Mouse (Mus musculus) induced T-regulatory cell, adult 2 months (primary cell): ENCODE data around the gene Ngrn.

ENCODE experiments used
- DNase-seq: peaks from one replicate; pipeline ENCODE4 v3.0.0-alpha.2; 2012; ENCODE audit warnings: low read depth

Ngrn gene

GRCm38 (mm10) chr7:80261372-80261990 lies 466 bp downstream of the Ngrn start:
- no peak for DNase-seq

DNA sequence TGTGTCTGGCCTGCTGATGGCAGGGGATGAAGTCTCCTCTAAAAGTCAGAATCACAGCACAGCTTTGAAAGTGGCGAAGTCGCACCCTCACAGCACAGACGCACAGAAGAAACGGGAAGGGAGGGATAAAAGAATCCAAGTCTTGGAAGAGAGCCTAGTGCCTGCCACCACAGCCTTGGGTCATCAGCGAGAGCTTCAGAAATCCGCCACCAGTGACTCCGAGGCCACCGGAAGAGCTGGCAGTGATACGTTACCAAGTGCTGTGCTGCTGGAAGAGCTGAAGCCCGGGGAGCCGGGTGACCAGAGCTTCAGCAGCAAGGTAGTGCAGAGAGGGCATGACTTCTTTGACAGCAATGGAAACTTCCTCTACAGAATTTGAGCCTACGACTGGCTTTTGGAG lies 3.6 kb downstream of the Ngrn start:
- no peak for DNase-seq

DNA sequence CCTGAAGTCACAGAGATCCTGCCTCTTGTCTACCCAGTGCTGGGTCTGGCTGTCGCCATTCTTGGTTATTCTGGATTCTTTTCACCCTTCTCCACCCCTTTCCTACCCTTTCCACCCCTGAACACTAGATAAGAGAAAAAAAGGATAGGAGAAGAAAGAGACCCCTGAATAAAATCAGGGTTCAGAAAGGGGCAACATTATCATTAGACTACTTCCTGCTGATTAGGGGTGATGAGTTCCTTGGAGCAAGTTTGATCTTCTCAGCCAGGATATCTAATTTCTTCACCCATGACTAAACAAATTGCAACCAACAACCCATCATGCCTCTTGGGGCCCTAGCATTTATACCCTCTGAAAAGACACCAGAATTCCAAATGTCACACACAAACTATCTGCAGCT lies 6.7 kb downstream of the Ngrn start:
- no peak for DNase-seq

- DNase-seq: peak; percentile 99
Observed at GRCm38 (mm10) chr7:80268897-80269750, 8.1 kb downstream of the Ngrn start, which contains the start of gene Vps33b. Gene Vps33b, plus strand, starts transcription at chr7:80269649.

DNA sequence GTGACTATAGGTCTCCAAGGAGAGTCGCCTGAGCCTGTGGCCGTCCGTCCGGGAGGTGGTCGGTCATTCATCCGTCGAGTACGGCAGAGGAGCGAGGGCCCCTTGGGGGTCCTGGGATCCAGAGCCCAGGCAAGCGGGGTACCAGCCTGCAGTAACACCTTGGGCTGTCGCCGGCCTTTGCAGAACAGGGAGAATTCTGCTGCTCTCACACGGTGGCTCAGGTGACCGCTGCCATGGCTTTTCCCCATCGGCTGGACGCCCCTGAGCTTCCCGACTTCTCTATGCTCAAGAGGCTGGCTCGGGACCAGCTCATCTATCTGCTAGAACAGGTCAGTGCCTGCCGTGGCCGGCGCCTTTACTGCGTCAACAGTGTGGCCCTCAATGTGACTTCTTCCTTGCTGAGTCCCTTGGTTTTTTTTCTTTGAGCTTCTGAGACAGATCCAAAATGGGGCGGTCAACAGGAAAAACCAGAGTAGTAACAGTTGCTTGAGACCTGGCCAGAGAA lies 8.8 kb downstream of the Ngrn start:
- DNase-seq: no peak

GRCm38 (mm10) chr7:80273456-80273855 lies 12.4 kb downstream of the Ngrn start:
- no peak for DNase-seq

DNA sequence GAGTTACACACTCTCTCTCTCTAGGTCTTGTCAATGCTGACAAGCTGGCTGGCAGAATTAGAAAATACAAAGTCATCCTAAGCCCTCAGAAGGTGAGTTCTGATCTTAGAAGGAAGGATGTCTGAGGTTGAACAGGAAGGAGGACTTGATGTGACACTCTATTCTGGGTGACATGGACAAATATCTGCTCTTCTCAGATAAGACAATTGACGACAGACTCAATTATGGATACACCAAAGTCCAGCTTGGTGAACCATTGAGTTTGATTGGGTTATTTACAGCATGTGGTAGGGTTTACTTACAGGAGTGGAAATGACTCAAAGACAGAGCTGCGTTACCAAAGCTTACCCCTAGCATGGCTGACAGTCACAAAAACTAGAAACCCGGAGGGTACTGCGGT lies 15.4 kb downstream of the Ngrn start:
- no peak for DNase-seq

- DNase-seq: no peak
Observed at GRCm38 (mm10) chr7:80280032-80280431, 19.0 kb downstream of the Ngrn start.

GRCm38 (mm10) chr7:80280998-80281397 lies 20.0 kb downstream of the Ngrn start:
- no peak for DNase-seq

DNA sequence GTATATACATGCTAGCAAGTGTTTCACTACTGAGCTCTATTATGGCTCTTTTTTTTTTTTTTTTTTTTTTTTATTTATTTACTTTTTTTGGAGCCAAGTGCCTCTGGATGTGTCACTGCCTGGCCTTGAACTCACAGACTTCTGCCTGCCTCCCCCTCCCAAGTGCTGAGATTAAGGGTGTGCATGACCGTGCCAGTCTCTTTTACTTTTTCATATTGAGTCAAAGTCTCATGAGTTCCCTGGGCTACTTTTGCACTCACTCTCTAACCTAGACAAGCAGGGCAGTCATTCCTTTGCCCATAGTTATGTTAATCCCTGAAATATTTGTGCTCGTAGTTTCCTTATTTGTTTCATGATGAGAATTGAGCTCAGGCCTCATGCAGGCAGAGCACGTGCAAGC lies 20.6 kb downstream of the Ngrn start:
- no peak for DNase-seq

- DNase-seq: no peak
Observed at GRCm38 (mm10) chr7:80283226-80283918, 22.4 kb downstream of the Ngrn start.

GRCm38 (mm10) chr7:80284391-80284790 lies 23.4 kb downstream of the Ngrn start:
- no peak for DNase-seq

DNA sequence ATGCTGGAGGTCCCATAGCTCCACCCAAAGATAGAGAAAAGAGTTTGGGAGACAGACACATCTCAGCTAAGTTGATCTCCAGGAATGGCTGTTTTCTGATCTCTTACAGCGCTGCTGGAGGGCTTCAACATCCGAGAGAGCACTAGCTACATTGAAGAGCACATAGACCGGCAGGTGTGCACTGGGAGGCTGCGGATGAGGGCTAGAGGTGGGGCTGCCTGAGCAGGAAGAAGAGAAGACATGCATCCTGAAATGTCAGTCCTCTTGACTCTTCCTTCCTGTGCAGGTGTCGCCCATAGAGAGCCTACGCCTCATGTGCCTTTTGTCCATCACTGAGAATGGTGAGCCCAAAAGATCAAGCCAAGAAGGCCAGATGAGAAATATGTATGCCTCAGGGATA lies 24.7 kb downstream of the Ngrn start:
- no peak for DNase-seq

DNA sequence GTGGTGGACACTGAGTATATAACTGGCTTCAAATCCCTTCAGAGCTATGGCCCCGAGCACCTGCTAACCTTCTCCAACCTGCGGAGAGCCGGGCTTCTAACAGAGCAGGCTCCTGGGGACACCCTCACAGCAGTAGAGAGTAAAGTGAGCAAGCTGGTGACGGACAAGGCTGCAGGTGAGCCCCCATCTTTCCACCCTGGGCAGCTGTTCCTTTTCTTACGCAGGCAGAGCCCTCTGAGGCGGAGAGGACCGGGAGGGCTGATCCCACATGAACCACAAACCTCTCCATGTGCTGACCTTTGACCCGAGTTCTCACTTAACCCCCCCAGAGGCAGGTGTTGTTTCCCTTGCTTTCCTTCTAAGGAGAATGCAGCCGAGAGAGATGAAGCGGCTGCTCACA lies 26.7 kb downstream of the Ngrn start:
- no peak for DNase-seq

GRCm38 (mm10) chr7:80294062-80294763 lies 33.2 kb downstream of the Ngrn start, which contains the start of gene Prc1:
Gene Prc1, plus strand, starts transcription at chr7:80294450.
- peak; percentile 99 for DNase-seq

DNA sequence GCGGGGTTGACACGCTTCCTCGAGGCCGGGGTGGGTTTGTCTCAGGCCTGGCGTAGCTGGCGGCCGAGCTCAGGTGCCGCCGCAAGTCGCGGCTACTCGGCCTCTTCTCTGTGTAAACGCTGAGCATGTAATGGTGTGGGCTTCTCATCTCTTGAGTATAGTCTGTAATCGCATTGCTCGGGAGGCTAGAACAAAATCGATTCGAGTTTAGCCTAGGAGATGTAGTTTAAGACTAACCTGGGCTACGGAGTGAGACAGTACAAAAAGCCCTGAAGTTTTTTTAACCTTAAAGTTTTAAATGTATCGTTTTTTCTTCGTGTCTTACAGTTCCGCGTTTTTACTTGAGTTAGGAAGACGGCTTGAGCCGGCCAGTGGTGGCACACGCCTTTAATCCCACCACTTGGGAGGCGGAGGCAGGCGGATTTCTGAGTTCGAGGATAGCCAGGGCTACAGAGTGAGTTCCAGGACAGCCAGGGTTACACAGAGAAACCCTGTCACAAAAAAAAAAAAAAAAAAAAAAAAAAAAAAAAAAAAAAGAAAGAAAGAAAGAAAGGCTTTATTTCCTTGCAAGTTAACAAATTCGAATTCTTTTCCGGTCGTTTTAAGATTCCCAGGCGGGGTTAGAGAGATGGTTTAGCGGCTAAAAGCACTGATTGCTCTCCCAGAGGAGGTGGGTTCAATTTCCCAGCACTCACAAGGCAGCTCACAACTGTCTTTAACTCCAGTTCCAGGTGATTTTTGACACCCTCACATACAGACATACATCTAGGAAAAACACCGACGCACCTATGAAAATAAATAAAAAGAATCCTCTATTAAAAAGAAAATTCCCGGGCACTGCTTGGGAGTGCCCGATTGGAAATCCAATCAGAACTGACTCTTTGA lies 34.0 kb downstream of the Ngrn start:
- DNase-seq: no peak

- no peak for DNase-seq
Observed at GRCm38 (mm10) chr7:80296462-80296861, 35.4 kb downstream of the Ngrn start.

DNA sequence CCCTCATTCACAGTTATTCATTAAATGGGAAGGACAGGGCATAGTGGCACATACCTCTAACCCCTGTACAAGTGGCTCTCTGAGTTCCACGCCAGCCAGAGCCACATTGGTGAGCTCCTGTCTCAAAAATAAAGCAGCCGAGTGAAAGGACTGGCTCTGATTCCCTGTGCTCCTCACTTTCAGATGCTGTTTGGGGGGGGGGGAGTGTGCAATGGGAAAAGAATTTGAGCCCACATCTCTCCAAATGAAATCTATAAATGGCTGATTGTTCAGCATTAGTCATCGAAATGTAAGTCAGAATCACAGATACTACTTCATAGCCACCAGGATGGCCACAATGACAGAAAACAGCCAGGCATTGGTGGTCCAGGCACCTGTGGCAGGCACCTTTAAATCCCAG lies 36.0 kb downstream of the Ngrn start:
- DNase-seq: no peak

DNA sequence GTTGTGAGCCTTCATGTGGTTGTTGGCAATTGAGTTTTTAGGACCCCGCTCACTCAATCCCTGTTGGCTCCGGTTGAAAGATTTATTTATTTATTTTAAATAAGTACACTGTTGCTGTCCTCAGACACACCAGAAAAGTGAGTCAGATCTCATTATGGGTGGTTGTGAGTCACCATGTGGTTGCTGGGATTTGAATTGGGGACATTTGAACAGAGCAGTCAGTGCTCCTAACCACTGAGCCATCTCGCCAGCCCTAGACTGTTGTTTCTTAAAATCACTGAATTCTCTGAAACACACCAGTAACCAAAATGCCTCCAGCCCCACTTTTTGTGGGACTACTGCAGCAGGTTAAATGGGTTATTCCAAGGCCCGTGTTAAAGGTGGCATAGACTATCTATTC lies 37.7 kb downstream of the Ngrn start:
- DNase-seq: peak; percentile 57

- peak; percentile 74 for DNase-seq
Observed at GRCm38 (mm10) chr7:80299568-80299967, 38.6 kb downstream of the Ngrn start.

DNA sequence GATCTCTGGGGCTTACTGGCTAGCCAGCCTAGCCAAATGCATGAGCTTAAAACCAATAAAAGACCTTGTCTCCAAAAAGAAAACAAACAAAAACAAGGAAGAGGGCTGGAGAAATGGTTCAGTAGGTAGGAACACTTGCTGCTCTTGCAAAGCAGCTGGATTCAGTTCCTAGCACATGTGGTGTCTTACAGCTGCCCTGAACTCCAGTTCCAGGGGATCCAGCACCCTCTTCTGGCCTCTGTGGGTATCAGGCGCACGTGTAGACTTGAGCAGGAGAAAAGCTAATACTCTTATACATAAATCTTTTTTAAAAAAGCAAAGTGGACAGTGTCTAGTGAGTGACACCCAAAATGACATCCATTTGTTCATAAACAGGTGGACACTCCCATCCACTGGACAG lies 40.5 kb downstream of the Ngrn start:
- DNase-seq: peak; percentile 51
